Mouse (Mus musculus) lung, postnatal 36 days (tissue): ENCODE data around the gene Slc9c1.
A peak's percentile ranks its signal among the peaks of the same experiment; 100 is the strongest.
"Not testable (repeated sequence)": the region's sequence is repeated elsewhere in the genome, so short reads cannot be mapped to it uniquely, and the experiment has no call there.

Experiments
- DNase-seq: peaks from one replicate; pipeline ENCODE4 v3.0.0; 2022; ENCODE audit warnings: mixed read lengths

The Slc9c1 gene

GRCm38 (mm10) chr16:45535009-45535408 lies at the start of gene Slc9c1:
Gene Slc9c1, plus strand, starts transcription at chr16:45535309.
- DNase-seq, result no peak

- DNase-seq, result no peak
These were observed 42.2 kb upstream of the Slc9c1 start, which contains the start of gene Gm609 for GRCm38 (mm10) chr16:45492927-45493326. Gene Gm609, minus strand, starts transcription at chr16:45492969.

- no peak for DNase-seq
These were observed 39.8 kb upstream of the Slc9c1 start for GRCm38 (mm10) chr16:45495326-45495725.

GRCm38 (mm10) chr16:45525551-45525950 lies 9.6 kb upstream of the Slc9c1 start:
- DNase-seq, result no peak

- DNase-seq, result no peak
These were observed 3.2 kb upstream of the Slc9c1 start, which contains the start of gene Gm17783 for GRCm38 (mm10) chr16:45531950-45532349. Gene Gm17783, minus strand, starts transcription at chr16:45532050.

- not testable (repeated sequence) for DNase-seq
These were observed 3.2 kb downstream of the Slc9c1 start for GRCm38 (mm10) chr16:45538342-45538741.

- DNase-seq, result no peak
These were observed 7.0 kb downstream of the Slc9c1 start for GRCm38 (mm10) chr16:45542108-45542507.

GRCm38 (mm10) chr16:45544341-45544740 lies 9.2 kb downstream of the Slc9c1 start:
- DNase-seq, result peak; percentile 1

- no peak for DNase-seq
These were observed 12.9 kb downstream of the Slc9c1 start for GRCm38 (mm10) chr16:45547982-45548381.

- DNase-seq, result no peak
These were observed 16.5 kb downstream of the Slc9c1 start for GRCm38 (mm10) chr16:45551579-45551978.

GRCm38 (mm10) chr16:45561747-45562146 lies 26.6 kb downstream of the Slc9c1 start:
- peak; percentile 3 for DNase-seq

GRCm38 (mm10) chr16:45572307-45572706 lies 37.2 kb downstream of the Slc9c1 start:
- no peak for DNase-seq

- peak; percentile 0 for DNase-seq
These were observed 44.8 kb downstream of the Slc9c1 start for GRCm38 (mm10) chr16:45579883-45580282.

- DNase-seq, result peak; percentile 23
These were observed 47.4 kb downstream of the Slc9c1 start for GRCm38 (mm10) chr16:45582512-45582911.

- no peak for DNase-seq
These were observed 58.5 kb downstream of the Slc9c1 start for GRCm38 (mm10) chr16:45593656-45594055.

GRCm38 (mm10) chr16:45595494-45595893 lies 60.4 kb downstream of the Slc9c1 start:
- DNase-seq, result no peak

GRCm38 (mm10) chr16:45608481-45608954 lies 73.4 kb downstream of the Slc9c1 start:
- DNase-seq, result peak; percentile 56

- peak; percentile 66 for DNase-seq
These were observed 74.2 kb downstream of the Slc9c1 start for GRCm38 (mm10) chr16:45609300-45609699.

GRCm38 (mm10) chr16:45610267-45610666 lies 75.2 kb downstream of the Slc9c1 start, which contains the start of gene Gcsam:
Gene Gcsam, plus strand, starts transcription at chr16:45610380.
- DNase-seq, result no peak

- DNase-seq, result no peak
These were observed 78.1 kb downstream of the Slc9c1 start for GRCm38 (mm10) chr16:45613247-45613646.

GRCm38 (mm10) chr16:45615944-45616343 lies 80.8 kb downstream of the Slc9c1 start:
- DNase-seq, result no peak

GRCm38 (mm10) chr16:45619751-45620375 lies 84.8 kb downstream of the Slc9c1 start:
- no peak for DNase-seq

- no peak for DNase-seq
These were observed 88.1 kb downstream of the Slc9c1 start for GRCm38 (mm10) chr16:45623230-45623629.

- no peak for DNase-seq
These were observed 89.7 kb downstream of the Slc9c1 start for GRCm38 (mm10) chr16:45624791-45625190.

- DNase-seq, result no peak
These were observed 90.2 kb downstream of the Slc9c1 start for GRCm38 (mm10) chr16:45625342-45625741.
